Mouse (Mus musculus) bone marrow macrophage, adult 2 months (primary cell): Measurements from ENCODE around the gene Sp9.

Source experiments
- CTCF ChIP-seq: IDR thresholded peaks from 2 replicates; pipeline ENCODE4 v1.5.1; 2012; ENCODE audit warnings: low read depth, mild to moderate bottlenecking, low read length, moderate library complexity
- POLR2A ChIP-seq: IDR thresholded peaks from 2 replicates; pipeline ENCODE4 v1.6.1; 2012; ENCODE audit warnings: mild to moderate bottlenecking, low read depth, low read length, borderline replicate concordance

DNA sequence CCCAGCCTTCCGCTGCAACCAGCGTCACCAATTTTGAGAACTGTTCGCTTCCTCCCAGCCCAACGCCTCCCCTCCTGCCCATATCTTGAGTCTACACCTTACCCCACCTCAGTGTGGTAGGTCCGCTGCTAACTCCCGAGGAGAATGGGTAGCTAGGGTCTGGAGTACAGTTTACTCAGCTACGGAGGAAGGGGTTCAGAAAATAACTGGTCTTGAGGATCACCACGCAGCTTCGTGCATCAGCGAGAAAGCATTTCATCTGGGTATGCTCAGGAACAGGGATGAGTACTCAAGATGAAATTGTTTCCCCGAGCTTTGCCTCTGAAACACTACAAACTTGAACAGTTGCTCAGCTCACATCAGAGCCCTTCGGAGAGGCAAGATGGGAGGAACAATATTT, 3.4 kb upstream of the Sp9 start:
- TF ChIP-seq CTCF (no peak), POLR2A (no peak)
